Mouse (Mus musculus): ENCODE measurements around the gene Ceacam16.
A peak's percentile ranks its signal among the peaks of the same experiment; 100 is the strongest.

Gene Ceacam16

GRCm38 (mm10) chr7:19842885-19843504, 18.1 kb downstream of the Ceacam16 start:
- DNase-seq, result no peak

GRCm38 (mm10) chr7:19841686-19842413, 19.2 kb downstream of the Ceacam16 start:
- no peak for DNase-seq

DNA sequence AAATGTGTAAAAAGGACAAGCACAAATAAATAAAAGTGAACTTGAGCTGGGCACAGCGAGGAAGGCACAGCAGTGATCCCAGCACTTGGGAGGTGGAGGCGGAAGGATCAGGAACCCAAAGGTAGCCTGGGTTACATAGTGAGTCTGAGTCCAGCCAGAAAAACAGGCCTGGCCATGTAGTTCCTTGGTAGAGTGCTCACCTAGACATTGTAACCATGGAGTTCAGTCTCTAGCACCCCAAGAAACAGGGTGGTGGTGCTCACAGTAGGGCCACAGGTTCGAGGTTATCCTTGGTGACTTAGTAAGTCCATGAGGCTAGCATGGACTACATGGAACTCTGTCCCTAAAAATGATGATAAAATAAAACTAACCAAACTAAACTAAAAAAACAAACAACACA, 20.2 kb downstream of the Ceacam16 start:
- no peak for DNase-seq

- no peak for DNase-seq
Observed at GRCm38 (mm10) chr7:19840371-19840770, 20.7 kb downstream of the Ceacam16 start.

DNA sequence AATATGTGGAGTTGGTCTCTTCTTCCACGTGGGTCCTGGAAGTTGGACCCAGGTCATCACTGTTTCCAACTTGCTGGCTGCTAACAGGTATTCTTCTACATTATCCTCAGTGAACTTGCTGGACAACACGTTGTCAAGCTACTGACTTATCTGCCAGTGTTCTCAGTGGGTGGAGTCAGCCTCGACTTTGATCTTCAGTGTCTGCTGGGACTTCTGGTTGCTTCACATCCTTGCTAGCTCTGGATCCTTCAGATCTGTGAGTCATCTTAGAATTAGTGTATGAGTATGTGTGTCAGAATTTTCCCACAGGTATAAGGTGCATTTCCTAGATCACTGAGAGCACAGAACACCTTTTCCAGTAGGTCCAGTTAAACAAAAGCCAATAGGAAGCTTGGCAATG, 24.3 kb downstream of the Ceacam16 start:
- DNase-seq, result no peak

- no peak for DNase-seq
Observed at GRCm38 (mm10) chr7:19834055-19834454, 27.0 kb downstream of the Ceacam16 start.

GRCm38 (mm10) chr7:19831837-19832236, 29.3 kb downstream of the Ceacam16 start:
- no peak for DNase-seq

DNA sequence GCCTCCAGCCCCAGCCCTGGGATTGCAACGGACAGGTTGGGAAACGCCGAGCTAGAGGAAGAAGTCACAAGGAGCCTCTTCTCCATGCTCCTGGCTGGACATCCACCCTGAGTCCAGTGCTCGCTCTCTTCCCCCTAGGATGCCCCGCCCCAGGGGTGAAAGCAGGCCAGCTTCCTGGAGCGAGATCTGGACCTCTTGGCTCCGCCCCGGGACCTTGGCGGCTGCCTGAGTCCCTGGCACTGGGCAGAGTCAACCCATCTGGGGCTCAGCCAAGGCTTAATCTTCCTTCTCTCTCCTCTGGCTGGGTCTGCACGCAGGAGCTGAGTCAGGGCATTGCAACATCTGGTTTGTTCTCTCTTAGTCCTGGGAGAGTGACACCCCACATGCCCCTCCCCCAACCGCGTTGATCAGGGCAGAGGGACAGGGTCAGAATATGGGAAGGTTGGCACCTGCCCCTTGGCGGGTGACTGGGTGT, 30.4 kb downstream of the Ceacam16 start:
- peak; percentile 60 to 72 for DNase-seq

DNA sequence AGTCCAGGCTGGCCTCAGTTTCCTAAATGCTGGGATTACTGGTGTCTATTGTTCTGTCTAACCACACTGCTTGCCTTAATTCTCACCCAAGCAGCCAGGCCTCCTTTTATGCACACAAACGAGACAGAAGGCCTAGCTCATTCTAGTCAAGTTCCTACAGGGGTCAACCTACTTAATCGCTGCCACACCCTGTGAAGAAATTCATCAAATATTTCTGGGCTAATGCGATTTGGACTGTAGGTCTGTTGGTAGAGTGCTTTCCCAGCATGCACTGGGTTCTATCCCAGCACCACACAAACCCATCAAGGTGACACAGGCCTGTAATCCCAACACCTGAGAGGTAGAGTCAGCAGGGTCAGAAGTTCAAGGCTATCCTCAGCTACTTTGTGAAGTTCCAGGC, 31.4 kb downstream of the Ceacam16 start:
- DNase-seq, result no peak

- no peak for DNase-seq
Observed at GRCm38 (mm10) chr7:19826756-19827155, 34.3 kb downstream of the Ceacam16 start.

DNA sequence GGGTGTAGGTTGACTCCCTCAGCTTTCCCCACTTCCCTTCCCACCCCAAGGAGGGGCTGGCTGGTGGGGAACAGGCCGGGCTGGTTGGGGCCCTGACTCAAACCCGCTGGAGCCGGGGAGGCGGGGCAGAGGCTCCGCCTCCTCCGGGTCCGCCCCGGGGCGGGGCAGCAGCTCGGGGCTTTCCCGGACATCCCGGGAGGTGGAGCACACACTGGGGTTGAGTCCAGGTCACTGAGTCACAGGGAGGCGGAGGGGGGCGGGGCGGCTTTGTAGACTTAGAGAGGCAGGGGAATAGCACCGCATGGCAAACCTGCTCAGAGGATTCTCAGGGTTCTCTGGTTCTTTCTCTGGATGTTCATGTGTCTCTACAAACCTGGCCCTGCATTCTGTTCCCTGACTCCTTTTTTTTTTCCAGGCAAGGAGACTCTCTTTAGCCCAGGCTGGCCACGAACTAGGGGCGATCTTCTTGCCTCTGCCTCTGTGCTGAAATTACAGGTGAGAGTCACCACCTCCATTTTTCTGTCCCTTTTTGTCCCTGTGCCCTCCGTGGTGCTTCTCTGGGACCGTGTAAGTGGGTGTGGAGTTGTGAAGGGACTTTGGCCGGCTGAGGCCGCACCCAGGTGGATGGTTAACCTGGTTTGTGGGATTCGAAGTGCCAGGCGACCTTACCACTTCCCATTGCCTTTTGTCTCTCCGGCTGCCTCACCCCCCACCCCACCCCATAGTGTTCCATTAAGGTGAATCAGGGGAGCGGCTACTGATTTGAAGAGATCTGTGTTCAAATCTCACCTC, 36.7 kb downstream of the Ceacam16 start:
- DNase-seq, result peak; percentile 48 to 59

- DNase-seq, result no peak
Observed at GRCm38 (mm10) chr7:19823256-19824181, 37.6 kb downstream of the Ceacam16 start.

DNA sequence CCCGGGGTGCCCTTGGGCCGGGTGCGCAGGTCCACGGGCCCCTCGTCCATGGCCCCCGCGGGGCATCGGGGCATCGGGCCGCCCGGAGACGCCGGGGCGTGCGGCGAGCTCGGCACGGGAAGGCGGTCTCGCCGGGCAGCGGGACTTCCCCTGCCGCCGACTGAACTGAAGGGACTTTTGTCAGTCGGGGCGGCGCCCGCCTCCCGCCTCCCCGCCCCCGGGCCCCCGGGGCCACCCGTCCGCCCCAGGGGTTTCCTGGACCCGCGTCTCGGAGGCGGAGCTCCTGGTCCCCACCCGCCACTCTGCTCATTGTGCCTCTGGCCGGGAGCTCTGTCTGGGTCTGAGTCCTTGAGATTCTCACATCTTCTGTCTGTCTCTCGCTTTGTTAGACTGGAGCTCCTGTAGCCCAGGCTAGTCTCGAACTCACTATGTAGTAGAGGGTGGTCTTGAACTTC, 38.5 kb downstream of the Ceacam16 start, which contains the start of gene Bcl3:
Gene Bcl3 (minus strand): TSS at position 167 of the 455 bp plus-strand sequence.
- DNase-seq, result no peak

GRCm38 (mm10) chr7:19822193-19822592, 38.9 kb downstream of the Ceacam16 start:
- DNase-seq, result no peak

GRCm38 (mm10) chr7:19821633-19822032, 39.5 kb downstream of the Ceacam16 start:
- DNase-seq, result no peak

GRCm38 (mm10) chr7:19820347-19821048, 40.6 kb downstream of the Ceacam16 start:
- no peak for DNase-seq

- no peak for DNase-seq
Observed at GRCm38 (mm10) chr7:19818875-19819274, 42.2 kb downstream of the Ceacam16 start.

- no peak for DNase-seq
Observed at GRCm38 (mm10) chr7:19818440-19818839, 42.7 kb downstream of the Ceacam16 start.

DNA sequence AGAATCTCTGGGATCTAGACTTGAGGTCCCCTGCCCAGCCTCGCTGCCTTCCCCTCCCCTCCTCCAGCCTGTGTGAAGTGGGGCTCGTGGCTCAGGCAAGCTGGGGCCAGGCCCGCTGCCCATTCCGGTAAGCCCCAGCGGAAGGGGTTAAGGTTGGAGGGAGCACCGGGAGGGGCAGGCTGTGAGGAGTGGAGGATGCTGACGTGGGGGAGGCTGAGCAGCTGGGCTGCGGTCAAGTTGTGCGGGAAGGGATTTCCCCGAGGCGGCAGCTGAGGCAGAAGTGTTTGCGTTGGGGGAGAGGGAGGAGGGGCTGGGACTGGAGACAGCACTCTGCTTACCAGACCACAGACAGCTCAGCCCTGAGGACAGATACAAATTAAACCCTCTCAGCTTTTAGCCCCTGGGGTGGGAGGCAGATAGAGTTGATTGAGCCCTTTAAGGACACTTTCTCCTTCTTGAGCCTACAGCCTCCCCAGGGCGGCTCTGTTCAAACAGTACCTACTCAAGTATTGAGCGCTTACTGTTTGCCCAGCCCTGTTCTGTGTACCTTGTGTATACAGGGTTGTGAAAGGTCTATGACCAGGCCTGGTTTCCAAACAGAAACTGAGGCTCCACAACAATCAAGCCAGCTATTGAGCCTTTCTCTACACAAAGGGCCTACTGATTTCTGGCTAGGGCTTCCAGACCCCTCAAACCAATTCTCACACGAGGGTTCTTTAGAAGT, 43.6 kb downstream of the Ceacam16 start:
- DNase-seq, result no peak

- peak; percentile 69 to 76 for DNase-seq
Observed at GRCm38 (mm10) chr7:19816224-19816771, 44.8 kb downstream of the Ceacam16 start.

All from cerebellum, postnatal 10 days (tissue).